Mouse (Mus musculus) left cerebral cortex, postnatal 14 days (tissue): ENCODE results near the gene Bche. TPM values are rescaled to one million over a fixed set of nuclear protein-coding genes. Genes with fewer than 3 reads are reported as not detected.
A peak's percentile ranks its signal among the peaks of the same experiment; 100 is the strongest.

ENCODE experiments used
- DNase-seq, 2 experiments: peaks; one replicate each; pipeline ENCODE4 v3.0.0; 2021 to 2022; ENCODE audit warnings: low spot score in 2 of 2, mixed read lengths in 1 of 2
- intact Hi-C: fragments of 180-260 bp; cut with DNase I; formaldehyde crosslinking; loops from one replicate; pipeline ENCODE4 v1.15.1; 2025
- long read RNA-seq, 2 experiments: library from polyadenylated mRNA; stranded (forward); transcript quantifications; one replicate each; pipeline ENCODE4 v2.0.0; 2021
- total RNA-seq, 2 experiments: library from RNA; stranded (reverse); gene quantifications; 2 replicates each; pipeline ENCODE4 v1.2.3; 2021

The Bche gene
- total RNA-seq = 1 to 10 TPM; 3.3 to 3.4 TPM
- long read RNA-seq, experiment 1, partial matches to known transcripts = 1 of 1 reads
- long read RNA-seq, experiment 1, other reads (novel, unspliced or antisense) = 0 of 1 reads
- long read RNA-seq, experiment 2 = 0 reads

GRCm38 (mm10) chr3:73708410-73708714 lies at the start of gene Bche:
Bche (minus strand) TSS chr3:73708415.
- no peak for DNase-seq
- intact Hi-C loops = no loop called here

- DNase-seq = peak in 1 of 2 experiments; percentile 10
- intact Hi-C loops = no loop called here
Measured at GRCm38 (mm10) chr3:73741998-73742397, 33.8 kb upstream of the Bche start.

DNA sequence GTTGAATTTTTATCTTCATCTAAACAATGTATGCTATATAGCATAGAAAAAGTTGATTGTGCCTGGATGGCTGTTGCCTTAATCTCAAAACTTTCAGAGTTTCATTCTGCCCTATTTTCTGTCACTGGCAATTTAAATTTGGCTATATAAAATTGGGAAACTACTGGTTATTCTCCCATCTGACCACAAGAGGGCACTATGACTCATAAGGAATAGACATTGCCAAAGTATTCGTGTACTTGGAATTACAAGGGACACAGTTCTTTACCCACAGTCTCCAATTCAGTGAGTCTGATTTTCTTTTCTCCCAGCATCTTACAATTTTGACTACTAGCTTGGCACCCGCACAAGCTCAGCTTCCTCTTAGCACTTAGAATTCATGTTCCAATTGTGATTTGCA lies 23.5 kb upstream of the Bche start:
- DNase-seq = peak; percentile 30 to 34
- intact Hi-C loops = loop anchor here (5.0 kb wide), 1 partner anchor 1406 kb away; no protein-coding TSS in a partner anchor

DNA sequence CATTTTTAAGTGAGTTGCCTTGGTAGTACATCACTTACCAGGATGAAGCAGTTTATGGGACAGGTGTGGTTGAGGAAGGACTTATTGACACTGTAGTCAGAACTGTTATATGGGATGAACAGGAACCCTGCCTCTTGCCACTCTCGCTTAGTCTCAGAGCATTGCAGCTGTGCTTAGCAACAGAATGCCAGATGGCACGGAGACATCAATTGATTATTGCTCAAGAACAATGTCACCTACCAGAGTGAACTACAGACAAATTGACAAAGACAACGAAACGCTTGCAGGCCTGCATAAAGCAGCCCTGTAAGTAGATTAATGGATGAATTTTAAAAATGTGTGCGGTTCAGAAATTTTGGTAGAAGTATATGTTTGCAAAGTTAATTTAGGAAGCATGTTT lies 21.3 kb upstream of the Bche start:
- DNase-seq = no peak
- intact Hi-C loops = no loop called here

- intact Hi-C loops = no loop called here
- DNase-seq = no peak
Measured at GRCm38 (mm10) chr3:73725711-73726110, 17.5 kb upstream of the Bche start.

DNA sequence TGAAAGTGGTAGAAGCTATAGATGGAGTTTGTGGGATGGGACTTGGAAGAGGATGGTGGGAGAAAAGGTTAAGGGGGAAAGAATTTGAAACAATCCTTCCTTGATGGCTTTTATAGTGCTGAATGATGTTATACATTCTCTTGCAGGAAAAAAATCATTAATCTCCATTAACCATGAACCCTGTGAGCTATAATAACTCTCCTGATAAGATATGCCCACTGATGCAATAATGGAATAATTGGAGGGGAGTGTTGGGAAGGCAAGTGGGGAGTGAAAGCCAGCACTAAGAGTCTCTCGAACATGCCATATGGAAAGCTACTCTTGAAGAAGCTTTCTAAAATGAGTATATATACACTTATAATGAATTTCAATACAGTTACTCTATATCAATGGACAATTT lies 16.7 kb upstream of the Bche start:
- no peak for DNase-seq
- intact Hi-C loops = no loop called here

- no peak for DNase-seq
- intact Hi-C loops = no loop called here
Measured at GRCm38 (mm10) chr3:73717610-73718284, 9.5 kb upstream of the Bche start.

DNA sequence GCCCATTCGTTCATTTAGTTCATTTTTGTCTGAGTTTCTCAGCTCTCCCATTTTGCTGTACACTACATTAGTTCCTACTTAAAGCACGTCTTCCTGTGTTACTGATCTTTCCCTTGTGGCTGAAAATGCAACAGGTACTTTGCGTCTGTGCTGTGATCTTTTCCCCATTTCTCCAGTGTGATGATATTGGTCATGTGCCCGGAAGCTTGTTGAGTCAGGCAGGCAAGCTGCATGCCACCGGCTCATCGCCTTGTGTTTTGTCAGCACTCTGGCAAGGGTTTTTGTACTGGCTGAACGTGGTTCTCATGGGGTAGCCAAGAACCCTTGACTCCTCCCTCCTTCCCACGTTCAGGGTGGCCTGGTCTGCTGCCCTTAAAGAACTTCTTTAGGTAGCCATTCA lies 1.7 kb upstream of the Bche start:
- intact Hi-C loops = no loop called here

DNA sequence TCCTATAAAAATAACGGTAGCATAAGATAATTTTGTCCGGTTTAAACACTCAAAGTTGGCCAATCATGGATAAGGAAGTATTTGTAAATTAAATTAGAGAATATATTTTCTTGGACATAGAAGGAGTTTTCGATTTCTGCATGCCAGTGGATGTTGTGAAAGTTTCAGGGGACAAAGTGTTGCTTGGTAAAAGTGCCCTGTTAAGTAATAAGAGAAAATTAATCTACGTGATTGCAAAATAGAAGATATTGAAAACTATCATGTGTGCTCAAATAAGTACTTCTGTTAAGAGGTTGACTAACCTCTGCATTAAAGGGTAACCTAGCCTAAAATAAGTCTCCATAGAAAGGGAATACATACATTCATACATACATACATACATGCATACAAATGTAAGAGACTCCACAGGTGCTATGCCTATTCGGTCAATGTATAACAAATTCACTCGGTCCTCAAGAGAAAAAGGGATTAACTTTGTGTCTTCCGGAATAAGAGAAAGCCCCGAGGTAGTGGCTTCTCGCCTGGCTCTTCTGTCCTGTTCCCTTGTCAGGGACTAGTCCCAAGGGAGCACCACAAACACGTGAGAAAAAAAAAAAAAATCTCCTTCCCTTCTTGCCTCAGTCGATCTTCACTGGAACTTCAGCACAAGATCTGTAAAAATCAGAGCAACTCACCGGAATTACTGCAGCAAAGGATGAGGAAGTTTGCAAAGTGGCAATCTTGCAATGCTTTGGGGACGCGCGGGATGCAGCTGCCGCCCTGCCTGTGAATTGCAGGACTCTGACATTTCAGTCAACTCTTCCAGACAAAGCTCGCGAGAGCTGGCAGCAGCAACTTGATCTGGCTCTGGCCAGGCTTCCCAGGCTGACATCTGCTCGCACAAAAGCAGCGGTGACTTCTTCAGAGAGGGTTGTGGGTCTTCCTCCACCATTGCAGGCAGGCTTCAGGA lies 480 bp downstream of the Bche start:
- intact Hi-C loops = no loop called here
- peak; percentile 31 to 37 for DNase-seq

More for the DNA sequence above, 1.7 kb upstream of the Bche start:
- DNase-seq = no peak

GRCm38 (mm10) chr3:73706544-73706943 lies 1.7 kb downstream of the Bche start:
- no peak for DNase-seq
- intact Hi-C loops = no loop called here

DNA sequence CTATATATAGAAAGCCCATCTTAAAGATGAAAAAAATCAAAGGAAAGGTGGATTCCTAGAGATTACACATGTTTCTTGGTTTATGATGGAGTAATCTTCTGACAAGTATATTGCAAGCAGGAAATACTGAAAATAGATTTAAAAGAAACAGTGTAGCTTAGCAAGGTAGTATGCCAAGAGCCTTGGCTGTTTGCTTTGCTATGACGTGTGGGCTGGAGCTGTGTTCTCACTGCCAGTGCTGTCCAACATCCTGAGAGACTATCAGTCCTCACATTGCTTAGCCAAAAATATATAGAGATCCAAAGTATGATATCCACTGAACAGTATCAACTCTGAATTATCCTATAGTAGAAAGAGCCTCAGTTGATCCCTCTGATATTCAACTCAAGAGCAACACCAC lies 9.3 kb downstream of the Bche start:
- DNase-seq = peak; percentile 2 to 4
- intact Hi-C loops = no loop called here

GRCm38 (mm10) chr3:73673333-73673732 lies 34.9 kb downstream of the Bche start:
- DNase-seq = no peak
- intact Hi-C loops = no loop called here

GRCm38 (mm10) chr3:73668172-73668571 lies 40.0 kb downstream of the Bche start:
- intact Hi-C loops = no loop called here
- no peak for DNase-seq

GRCm38 (mm10) chr3:73667245-73668131 lies 40.7 kb downstream of the Bche start:
- intact Hi-C loops = no loop called here
- DNase-seq = no peak

GRCm38 (mm10) chr3:73650281-73650680 lies 57.9 kb downstream of the Bche start:
- intact Hi-C loops = no loop called here
- DNase-seq = no peak

GRCm38 (mm10) chr3:73647064-73647463 lies 61.2 kb downstream of the Bche start:
- no peak for DNase-seq
- intact Hi-C loops = no loop called here

DNA sequence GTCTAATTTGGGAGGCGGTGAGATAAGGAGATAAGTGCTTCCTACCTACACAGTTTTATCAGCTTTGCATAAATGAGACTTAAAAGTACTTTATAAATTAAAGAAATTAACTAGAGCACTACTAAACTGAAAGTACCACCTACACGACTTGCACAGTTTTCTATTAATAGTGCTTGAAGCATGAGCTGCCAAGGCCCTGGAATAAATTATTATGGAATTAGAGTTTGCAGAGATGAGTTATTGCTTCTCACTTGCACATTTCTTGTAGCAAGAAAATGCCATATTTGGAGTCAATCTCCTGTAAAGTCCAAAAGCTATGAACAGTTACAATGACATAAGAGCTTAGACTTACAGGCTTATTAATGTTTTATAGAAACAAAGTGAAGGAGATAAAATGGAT lies 96.8 kb downstream of the Bche start:
- intact Hi-C loops = no loop called here
- peak in 1 of 2 experiments; percentile 28 for DNase-seq

DNA sequence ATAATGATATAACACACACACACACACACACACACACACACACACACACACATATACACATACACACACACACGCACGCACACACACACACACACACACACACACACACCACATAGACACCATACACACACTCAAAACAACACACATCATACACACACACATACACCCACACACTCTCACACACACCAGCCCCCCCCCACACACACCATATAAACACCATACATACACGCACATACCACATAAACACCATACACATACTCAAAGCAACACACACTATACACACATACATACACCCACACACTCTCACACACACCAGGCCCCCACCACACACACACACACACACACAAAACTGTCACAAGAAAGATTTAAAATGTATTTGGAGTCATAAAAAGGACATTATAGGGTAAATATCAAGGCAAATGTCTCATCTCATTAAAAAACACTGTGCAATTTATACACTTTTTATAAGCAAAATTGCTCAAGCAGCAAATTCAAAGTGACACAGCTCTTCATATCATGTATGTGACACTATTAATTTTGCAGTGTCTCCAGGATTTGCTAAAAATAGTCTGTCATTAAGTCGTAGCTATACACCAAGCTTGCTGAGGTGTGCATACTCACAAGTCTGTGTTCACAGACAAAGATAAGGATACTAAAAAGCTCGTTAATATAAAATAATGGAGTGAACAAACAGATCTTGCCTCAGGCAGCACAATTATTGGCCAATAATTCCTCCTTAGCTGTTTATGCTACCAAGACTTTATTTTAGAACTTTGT lies 116.3 kb downstream of the Bche start:
- intact Hi-C loops = no loop called here
- DNase-seq = no peak
